Mouse (Mus musculus) brain, embryonic 14.5 days (tissue): ENCODE data around the gene Stard10.

Experiments used
- CTCF ChIP-seq: fragments of 200-500 bp; IDR thresholded peaks from 2 replicates; pipeline ENCODE4 v1.5.1; 2012; ENCODE audit warnings: inconsistent platforms, mild to moderate bottlenecking, moderate library complexity, borderline replicate concordance; ENCODE audit not compliant: insufficient read depth, insufficient read length; ENCODE audit errors: extremely low read depth
- POLR2A ChIP-seq: fragments of 200-500 bp; IDR thresholded peaks from 2 replicates; pipeline ENCODE4 v1.6.1; 2012; ENCODE audit warnings: mild to moderate bottlenecking, inconsistent platforms, borderline replicate concordance; ENCODE audit not compliant: poor library complexity, insufficient read depth, insufficient read length, severe bottlenecking; ENCODE audit errors: extremely low read depth

GRCm38 (mm10) chr7:101271602-101272001 is 45.3 kb upstream of the Stard10 start:
- TF ChIP-seq CTCF, result peak; percentile 22; the same call in 1 of the 2 replicates
- no peak for TF ChIP-seq POLR2A
